Mouse (Mus musculus): Measurements from ENCODE around the gene Bnc2. TPM values are rescaled to one million over a fixed set of nuclear protein-coding genes. Genes with fewer than 3 reads are reported as not detected.

Gene Bnc2
- total and polyA plus RNA-seq, 2 experiments from 2014 or later: 0.93 to 4.3 TPM

GRCm38 (mm10) chr4:84632832-84633789 is 42.0 kb downstream of the Bnc2 start:
- H3K36me3 ChIP-seq (replicated peaks; ENCODE audit: control insufficient read depth, insufficient read depth, low read length): no peaks in the 10 kb centered on the region
- 68% methylated on average over 12 of the region's 12 CpGs for WGBS
- H3K4me2 ChIP-seq (ENCODE audit: low read depth, low read length): no peak overlapping the region
- H3K27me3 ChIP-seq (ENCODE audit: control insufficient read depth, insufficient read depth, low read length): no peaks in the 10 kb centered on the region
- no peak overlapping the region for H3K4me3 ChIP-seq (ENCODE audit: low read depth, low read length)
- no peak for ATAC-seq (ENCODE audit: insufficient read depth, low read depth)
- no peaks in the 10 kb centered on the region for H3K9me3 ChIP-seq (replicated peaks; ENCODE audit: control insufficient read depth, low read length)
- H3K4me1 ChIP-seq (ENCODE audit: control insufficient read depth, insufficient read depth): no peaks in the 10 kb centered on the region
- DNase-seq (ENCODE audit: low spot score): no peak
- H3K27ac ChIP-seq (ENCODE audit: low read depth): no peak overlapping the region
- no peak for TF ChIP-seq EP300 (IDR thresholded peaks at IDR 0.05; ENCODE audit: low read depth)
- no peak for TF ChIP-seq CTCF (IDR thresholded peaks at IDR 0.05; ENCODE audit: low read depth)
- H3K9ac ChIP-seq (replicated peaks; ENCODE audit: low read depth, low read length): no peak overlapping the region

DNA sequence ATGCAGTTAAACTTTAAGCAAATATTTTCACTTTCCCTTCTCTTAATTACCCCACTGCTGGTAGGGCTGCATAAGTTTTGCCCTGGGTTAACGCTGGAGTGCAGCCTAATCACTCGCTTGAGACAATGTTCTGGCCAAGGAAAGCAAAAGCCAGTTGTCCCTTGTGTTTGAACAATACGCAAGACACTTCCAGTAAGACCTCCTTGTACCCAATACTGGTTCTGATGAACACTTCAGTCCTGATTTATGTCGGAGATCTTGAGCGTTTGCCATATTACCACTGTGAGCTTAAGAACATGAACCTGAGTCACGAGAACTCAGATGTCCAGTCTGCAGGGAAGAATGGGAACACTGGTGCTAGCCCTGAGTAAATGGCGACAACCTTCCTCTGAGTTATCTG is 47.5 kb downstream of the Bnc2 start:
- Histone ChIP-seq H3K4me2 (ENCODE audit: low read depth, low read length) (no peak overlapping the region), H3K27me3 (ENCODE audit: control insufficient read depth, insufficient read depth, low read length) (no peaks in the 10 kb centered on the region), H3K9me3 (replicated peaks; ENCODE audit: control insufficient read depth, low read length) (no peaks in the 10 kb centered on the region), H3K36me3 (replicated peaks; ENCODE audit: control insufficient read depth, insufficient read depth, low read length) (no peaks in the 10 kb centered on the region), H3K9ac (replicated peaks; ENCODE audit: low read depth, low read length) (no peak overlapping the region), H3K4me1 (ENCODE audit: control insufficient read depth, insufficient read depth) (no peaks in the 10 kb centered on the region), H3K4me3 (ENCODE audit: low read depth, low read length) (no peak overlapping the region), H3K27ac (ENCODE audit: low read depth) (no peak overlapping the region)
- no peak for ATAC-seq (ENCODE audit: insufficient read depth, low read depth)
- WGBS: 86% methylated on average over 7 of the region's 7 CpGs
- no peak for DNase-seq (ENCODE audit: low spot score)
- no peak for TF ChIP-seq CTCF (IDR thresholded peaks at IDR 0.05; ENCODE audit: low read depth)

- H3K9ac ChIP-seq (replicated peaks; ENCODE audit: low read depth, low read length): no peak overlapping the region
- no peak overlapping the region for H3K4me3 ChIP-seq (ENCODE audit: low read depth, low read length)
- no peak for DNase-seq (ENCODE audit: low spot score)
- H3K27ac ChIP-seq (ENCODE audit: low read depth): no peak overlapping the region
- no peaks in the 10 kb centered on the region for H3K9me3 ChIP-seq (replicated peaks; ENCODE audit: control insufficient read depth, low read length)
- no peak for ATAC-seq (ENCODE audit: insufficient read depth, low read depth)
- no peaks in the 10 kb centered on the region for H3K27me3 ChIP-seq (ENCODE audit: control insufficient read depth, insufficient read depth, low read length)
- no peaks in the 10 kb centered on the region for H3K36me3 ChIP-seq (replicated peaks; ENCODE audit: control insufficient read depth, insufficient read depth, low read length)
- no peaks in the 10 kb centered on the region for H3K4me1 ChIP-seq (ENCODE audit: control insufficient read depth, insufficient read depth)
- 81% methylated on average over 5 of the region's 5 CpGs for WGBS
- TF ChIP-seq EP300 (IDR thresholded peaks at IDR 0.05; ENCODE audit: low read depth) (no peak), CTCF (IDR thresholded peaks at IDR 0.05; ENCODE audit: low read depth) (no peak)
- no peak overlapping the region for H3K4me2 ChIP-seq (ENCODE audit: low read depth, low read length)
These were observed 51.8 kb downstream of the Bnc2 start for GRCm38 (mm10) chr4:84623312-84623711.

- 81% methylated on average over 3 of the region's 3 CpGs for WGBS
- no peaks in the 10 kb centered on the region for H3K27me3 ChIP-seq (ENCODE audit: control insufficient read depth, insufficient read depth, low read length)
- no peak overlapping the region for H3K9ac ChIP-seq (replicated peaks; ENCODE audit: low read depth, low read length)
- no peaks in the 10 kb centered on the region for H3K4me1 ChIP-seq (ENCODE audit: control insufficient read depth, insufficient read depth)
- no peak for DNase-seq (ENCODE audit: low spot score)
- no peak overlapping the region for H3K4me2 ChIP-seq (ENCODE audit: low read depth, low read length)
- H3K36me3 ChIP-seq (replicated peaks; ENCODE audit: control insufficient read depth, insufficient read depth, low read length): no peaks in the 10 kb centered on the region
- no peaks in the 10 kb centered on the region for H3K9me3 ChIP-seq (replicated peaks; ENCODE audit: control insufficient read depth, low read length)
- no peak overlapping the region for H3K4me3 ChIP-seq (ENCODE audit: low read depth, low read length)
- TF ChIP-seq CTCF (IDR thresholded peaks at IDR 0.05; ENCODE audit: low read depth) (no peak), EP300 (IDR thresholded peaks at IDR 0.05; ENCODE audit: low read depth) (no peak)
- no peak overlapping the region for H3K27ac ChIP-seq (ENCODE audit: low read depth)
- ATAC-seq (ENCODE audit: insufficient read depth, low read depth): no peak
These were observed 53.3 kb downstream of the Bnc2 start for GRCm38 (mm10) chr4:84621785-84622184.

DNA sequence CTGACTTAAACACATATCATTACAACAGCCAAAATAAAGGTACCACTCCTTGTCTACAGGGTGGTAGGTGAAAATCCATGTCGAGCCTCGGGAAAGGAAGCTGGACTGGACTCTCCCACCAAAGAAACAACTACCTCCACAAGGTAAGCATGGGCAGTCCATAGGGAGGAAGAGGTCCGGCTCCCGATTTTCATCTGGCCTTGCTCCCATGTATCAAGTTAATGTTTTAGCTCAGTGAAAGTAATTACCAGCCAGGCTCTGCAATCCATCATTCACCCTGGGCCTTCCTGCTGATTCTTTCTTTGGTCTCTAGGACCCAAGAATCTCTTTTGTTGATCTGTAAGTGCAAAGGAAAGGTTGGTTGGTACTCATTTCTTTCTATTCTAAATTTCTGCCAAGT is 65.2 kb downstream of the Bnc2 start:
- no peak overlapping the region for H3K4me3 ChIP-seq (ENCODE audit: low read depth, low read length)
- no peak for TF ChIP-seq CTCF (IDR thresholded peaks at IDR 0.05; ENCODE audit: low read depth)
- TF ChIP-seq EP300 (IDR thresholded peaks at IDR 0.05; ENCODE audit: low read depth): no peak
- ATAC-seq (ENCODE audit: insufficient read depth, low read depth) (no peak), DNase-seq (ENCODE audit: low spot score) (no peak)
- no peaks in the 10 kb centered on the region for H3K36me3 ChIP-seq (replicated peaks; ENCODE audit: control insufficient read depth, insufficient read depth, low read length)
- H3K4me2 ChIP-seq (ENCODE audit: low read depth, low read length): no peak overlapping the region
- H3K9me3 ChIP-seq (replicated peaks; ENCODE audit: control insufficient read depth, low read length): no peaks in the 10 kb centered on the region
- H3K27ac ChIP-seq (ENCODE audit: low read depth): no peak overlapping the region
- H3K4me1 ChIP-seq (ENCODE audit: control insufficient read depth, insufficient read depth): no peaks in the 10 kb centered on the region
- 77% methylated on average over 4 of the region's 4 CpGs for WGBS
- H3K9ac ChIP-seq (replicated peaks; ENCODE audit: low read depth, low read length): no peak overlapping the region
- H3K27me3 ChIP-seq (ENCODE audit: control insufficient read depth, insufficient read depth, low read length): no peaks in the 10 kb centered on the region
